Mouse (Mus musculus) limb, embryonic 12.5 days (tissue): ENCODE measurements around the gene Med23. TPM values are rescaled to one million over a fixed set of nuclear protein-coding genes. Genes with fewer than 3 reads are reported as not detected.

Experiments
- ATAC-seq: fragments of 200-750 bp; cut with Nextera tagmentation; 2 replicates; pipeline ENCODE4 v1.8.0; 2017; ENCODE audit warnings: low read depth, moderate TSS enrichment; ENCODE audit not compliant: insufficient number of reproducible peaks, insufficient read depth, low FRiP score, low TSS enrichment
- H3K27ac ChIP-seq: fragments of 300-500 bp; sonication (generic); 2 replicates; pipeline ENCODE4 v1.5.1; 2016; ENCODE audit warnings: mild to moderate bottlenecking, moderate library complexity
- H3K27me3 ChIP-seq: fragments of 300-500 bp; sonication (generic); 2 replicates; pipeline ENCODE4 v1.6.1; 2016; ENCODE audit warnings: mild to moderate bottlenecking, moderate library complexity
- H3K36me3 ChIP-seq: fragments of 300-500 bp; sonication (generic); 2 replicates; pipeline ENCODE4 v1.6.1; 2016; ENCODE audit warnings: mild to moderate bottlenecking, moderate library complexity
- H3K4me1 ChIP-seq: fragments of 300-500 bp; sonication (generic); replicated peaks from 2 replicates; pipeline ENCODE4 v1.6.1; 2016
- H3K4me2 ChIP-seq: fragments of 300-500 bp; sonication (generic); 2 replicates; pipeline ENCODE4 v1.6.1; 2016; ENCODE audit warnings: mild to moderate bottlenecking, moderate library complexity
- H3K4me3 ChIP-seq: fragments of 300-500 bp; sonication (generic); replicated peaks from 2 replicates; pipeline ENCODE4 v1.5.1; 2016; ENCODE audit warnings: mild to moderate bottlenecking
- H3K9ac ChIP-seq: fragments of 300-500 bp; sonication (generic); replicated peaks from 2 replicates; pipeline ENCODE4 v1.6.1; 2016; ENCODE audit warnings: mild to moderate bottlenecking, moderate library complexity
- H3K9me3 ChIP-seq: fragments of 300-500 bp; sonication (generic); 2 replicates; pipeline ENCODE4 v1.6.1; 2016; ENCODE audit warnings: mild to moderate bottlenecking, moderate library complexity
- WGBS: fragments of 180-500 bp; shearing (Covaris S2); methylation state at CpG from one replicate; pipeline ENCODE4 v1.1.7; 2016; 5-methylcytosine and 5-hydroxymethylcytosine counted together
- polyA plus RNA-seq: library from polyadenylated mRNA; unstranded; fragments of >200 nt; fragmentation: Nextera tagmentation; extraction: Ambion mirVana; gene quantifications from 2 replicates; pipeline ENCODE4 v1.2.1, GENCODE M21; 2016

The Med23 gene
- polyA plus RNA-seq = 35.6 and 35.7 TPM in 2 replicates

DNA sequence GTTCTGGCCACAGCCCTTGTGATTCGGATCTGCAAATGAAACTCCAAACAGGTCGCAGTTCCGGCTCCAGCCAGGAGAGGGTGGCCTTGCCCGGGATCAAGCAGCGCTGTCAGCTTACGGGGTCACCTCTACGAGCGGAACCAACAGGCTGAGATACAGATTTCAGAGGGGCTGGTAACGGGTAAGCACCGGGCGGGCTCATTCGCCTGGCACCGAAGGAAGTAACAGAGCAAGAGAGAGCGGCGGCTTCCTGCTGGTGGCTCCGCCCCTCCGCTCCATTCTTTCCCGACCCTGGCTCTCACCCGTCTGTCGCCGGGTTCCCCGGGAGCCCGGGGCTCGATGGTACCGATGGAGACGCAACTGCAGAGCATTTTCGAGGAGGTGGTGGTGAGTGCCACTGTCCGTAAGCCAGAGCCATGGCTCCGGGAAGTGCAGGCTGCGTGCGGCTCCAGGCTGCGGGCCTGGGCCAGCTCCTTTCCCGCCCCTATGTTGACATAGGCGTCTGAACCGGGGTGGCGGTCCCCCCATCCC is at the start of gene Med23:
Gene Med23 (plus strand): TSS at position 227 of the 531 bp plus-strand sequence.
- H3K4me3 ChIP-seq = peak within 1 kb of the TSS; percentile 87
- peak within 1 kb of the TSS; percentile 65 for H3K4me2 ChIP-seq
- H3K9ac ChIP-seq = peak within 1 kb of the TSS; percentile 84
- peak within 1 kb of the TSS; percentile 45; the same call in 1 of the 2 replicates for H3K27ac ChIP-seq
- no peaks in the 10 kb centered on the region for H3K9me3 ChIP-seq
- H3K4me1 ChIP-seq = no peaks in the 10 kb centered on the region
- no peaks in the 10 kb centered on the region for H3K27me3 ChIP-seq
- under 1% methylated on average over 36 of the region's 36 CpGs for WGBS
- peaks cover 36% of the 10 kb centered on the region for H3K36me3 ChIP-seq
- ATAC-seq = peak; percentile 98

DNA sequence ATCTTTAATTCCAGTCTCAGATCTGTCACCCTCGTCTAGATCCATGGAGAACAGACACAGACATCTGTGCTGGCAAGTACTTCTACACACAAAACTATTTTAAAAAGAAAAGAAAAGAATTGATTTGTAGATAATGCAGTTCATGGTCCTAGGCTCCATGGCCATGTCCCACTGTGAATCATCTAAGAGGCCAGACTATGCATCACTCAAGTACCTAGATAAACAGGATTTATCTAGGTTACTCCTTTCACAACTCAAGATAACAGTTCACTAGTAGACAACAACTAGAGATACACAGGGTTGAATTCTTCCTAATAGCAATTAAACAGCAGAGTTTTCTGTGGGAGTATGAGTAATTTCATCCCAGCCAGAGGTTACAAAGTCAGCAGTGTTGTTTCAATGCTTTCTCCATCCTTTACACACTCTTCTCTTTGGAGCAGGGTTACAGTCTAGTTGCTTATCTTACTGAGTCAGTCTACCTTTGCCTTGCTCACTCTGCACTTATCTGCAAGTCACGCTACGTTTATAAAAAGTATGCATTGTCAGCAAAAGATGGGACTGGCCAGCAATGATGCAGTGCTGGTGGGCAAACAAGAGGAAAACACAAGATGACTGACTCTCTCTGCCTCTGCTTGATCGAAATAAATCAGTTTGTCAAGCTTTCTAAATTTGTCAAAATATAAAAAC is 47.7 kb upstream of the Med23 start:
- Histone ChIP-seq H3K4me3 (no peak overlapping the region), H3K9ac (no peak overlapping the region), H3K27me3 (no peaks in the 10 kb centered on the region), H3K4me1 (peaks cover 9% of the 10 kb centered on the region), H3K27ac (no peak overlapping the region), H3K9me3 (no peaks in the 10 kb centered on the region), H3K36me3 (no peaks in the 10 kb centered on the region), H3K4me2 (no peak overlapping the region)
- 87% methylated on average over 4 of the region's 4 CpGs for WGBS
- no peak for ATAC-seq

DNA sequence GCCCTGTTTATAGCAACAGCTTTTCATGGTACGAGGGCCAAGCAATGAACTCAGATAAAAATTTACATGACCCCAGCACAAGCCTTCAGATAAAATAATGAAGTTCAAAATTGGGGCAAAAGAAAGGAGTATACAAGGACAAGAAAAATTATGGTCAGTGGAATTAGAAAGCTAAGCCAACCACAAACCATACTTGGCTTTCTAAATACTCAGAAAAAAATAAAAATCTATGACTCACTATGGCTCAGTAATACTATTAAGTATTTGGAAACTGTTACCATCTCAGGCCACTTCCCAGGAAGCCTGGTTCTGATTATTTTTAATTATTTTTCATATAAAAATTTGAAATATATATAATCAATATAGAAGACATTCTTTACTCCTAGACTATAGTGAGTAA is 46.9 kb upstream of the Med23 start:
- no peak for ATAC-seq
- no peak overlapping the region for H3K9ac ChIP-seq
- 50% methylated on average over 1 of the region's 1 CpGs for WGBS

DNA sequence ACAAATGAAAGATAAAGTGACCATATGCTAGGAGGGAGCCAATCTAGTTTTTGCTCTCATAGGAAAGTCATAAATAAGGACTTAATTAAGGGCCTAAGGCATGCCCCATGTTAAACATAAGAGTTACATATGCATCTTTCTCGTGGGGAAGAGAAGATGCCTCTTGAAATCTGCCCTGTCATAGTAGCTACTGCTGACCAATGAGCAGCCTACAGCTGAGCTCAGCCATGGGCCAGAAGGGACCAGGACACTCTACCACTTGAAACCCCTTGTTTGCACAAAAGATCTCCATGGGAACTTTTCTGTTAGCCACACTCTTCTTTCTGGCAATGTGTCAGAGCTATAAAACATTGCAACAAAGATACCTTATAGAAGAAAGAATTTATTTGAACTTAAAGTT is 46.5 kb upstream of the Med23 start:
- H3K9ac ChIP-seq = no peak overlapping the region
- peaks cover 9% of the 10 kb centered on the region for H3K4me1 ChIP-seq
- H3K27ac ChIP-seq = peak overlapping the region; percentile 41; the same call in 1 of the 2 replicates
- H3K4me2 ChIP-seq = no peak overlapping the region
- WGBS = 47% methylated on average over 1 of the region's 1 CpGs
- no peaks in the 10 kb centered on the region for H3K9me3 ChIP-seq
- H3K27me3 ChIP-seq = no peaks in the 10 kb centered on the region
- no peak overlapping the region for H3K4me3 ChIP-seq
- no peaks in the 10 kb centered on the region for H3K36me3 ChIP-seq
- peak; percentile 68; the same call in 1 of the 2 replicates for ATAC-seq

More for the DNA sequence above, 46.9 kb upstream of the Med23 start:
- no peaks in the 10 kb centered on the region for H3K27me3 ChIP-seq
- no peaks in the 10 kb centered on the region for H3K9me3 ChIP-seq
- no peak overlapping the region for H3K4me3 ChIP-seq
- H3K4me2 ChIP-seq = no peak overlapping the region
- peaks cover 9% of the 10 kb centered on the region for H3K4me1 ChIP-seq
- H3K27ac ChIP-seq = no peak overlapping the region
- H3K36me3 ChIP-seq = no peaks in the 10 kb centered on the region

DNA sequence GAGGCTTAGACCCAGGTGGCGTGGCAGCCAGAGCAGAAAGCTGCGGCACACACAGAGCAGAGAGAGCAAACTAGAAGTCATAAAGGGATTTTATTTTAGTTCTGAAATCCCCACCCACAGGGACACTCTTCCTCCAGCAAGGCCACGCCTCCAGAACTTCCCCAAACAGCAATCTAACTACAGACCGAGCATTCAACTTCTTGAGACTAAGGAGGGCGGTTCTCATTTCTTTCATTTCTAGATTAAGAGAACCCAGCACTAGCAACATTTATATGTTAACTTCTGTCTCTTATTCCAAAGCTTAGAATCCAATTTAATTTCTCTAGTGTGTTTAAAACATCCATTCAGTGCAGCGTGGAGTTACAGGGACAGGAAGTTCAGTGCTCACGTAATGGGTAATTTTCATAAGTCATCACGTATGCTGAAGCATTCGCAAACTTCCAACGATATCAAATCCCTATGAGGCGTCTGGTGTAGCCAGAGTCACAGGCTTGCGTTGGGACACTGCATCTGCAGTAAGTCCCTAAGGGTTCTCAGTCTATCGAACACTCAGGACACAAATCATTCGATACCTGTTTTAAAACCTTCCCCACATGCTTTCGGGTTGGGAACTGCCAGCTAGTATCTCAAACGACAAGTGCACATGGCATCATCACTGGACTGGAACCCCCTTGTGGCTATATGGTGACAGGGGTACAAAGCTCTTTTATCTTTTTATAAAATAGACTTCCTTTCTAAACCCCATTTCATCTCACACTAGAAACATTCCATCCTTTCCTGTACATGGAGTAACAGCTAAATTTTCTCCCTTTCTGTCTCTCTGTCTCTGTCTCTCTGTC is 45.9 kb upstream of the Med23 start:
- Histone ChIP-seq H3K27ac (0 out of 2 replicates have a peak overlapping the region, but pooled peaks have one; percentile 41), H3K36me3 (no peaks in the 10 kb centered on the region), H3K4me3 (no peak overlapping the region), H3K27me3 (no peaks in the 10 kb centered on the region), H3K9ac (no peak overlapping the region), H3K9me3 (no peaks in the 10 kb centered on the region), H3K4me1 (peaks cover 9% of the 10 kb centered on the region), H3K4me2 (no peak overlapping the region)
- ATAC-seq = no peak
- 67% methylated on average over 16 of the region's 16 CpGs for WGBS

DNA sequence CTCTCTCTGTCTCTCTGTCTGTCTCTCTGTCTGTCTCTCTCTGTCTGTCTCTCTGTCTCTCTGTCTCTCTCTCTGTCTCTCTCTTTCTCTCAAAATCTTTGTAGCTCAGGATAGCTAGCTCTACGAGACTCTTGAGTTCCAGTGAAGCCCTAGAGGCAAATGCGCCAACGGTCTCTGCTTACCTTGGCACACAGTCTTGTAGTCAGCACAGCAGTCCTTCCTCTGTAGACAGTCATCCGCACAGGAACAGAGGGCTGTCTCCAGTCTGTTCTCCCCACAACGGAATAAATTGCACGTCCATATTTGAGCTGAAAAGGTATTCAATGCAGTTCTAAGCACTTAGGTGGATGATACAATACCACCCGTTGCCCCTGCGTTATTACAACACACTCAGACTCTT is 45.2 kb upstream of the Med23 start:
- H3K4me2 ChIP-seq = no peak overlapping the region
- no peak overlapping the region for H3K9ac ChIP-seq
- H3K27ac ChIP-seq = no peak overlapping the region
- no peaks in the 10 kb centered on the region for H3K36me3 ChIP-seq
- H3K4me1 ChIP-seq = peaks cover 9% of the 10 kb centered on the region
- H3K9me3 ChIP-seq = no peaks in the 10 kb centered on the region
- H3K4me3 ChIP-seq = no peak overlapping the region
- 90% methylated on average over 8 of the region's 8 CpGs for WGBS
- no peaks in the 10 kb centered on the region for H3K27me3 ChIP-seq
- ATAC-seq = no peak

DNA sequence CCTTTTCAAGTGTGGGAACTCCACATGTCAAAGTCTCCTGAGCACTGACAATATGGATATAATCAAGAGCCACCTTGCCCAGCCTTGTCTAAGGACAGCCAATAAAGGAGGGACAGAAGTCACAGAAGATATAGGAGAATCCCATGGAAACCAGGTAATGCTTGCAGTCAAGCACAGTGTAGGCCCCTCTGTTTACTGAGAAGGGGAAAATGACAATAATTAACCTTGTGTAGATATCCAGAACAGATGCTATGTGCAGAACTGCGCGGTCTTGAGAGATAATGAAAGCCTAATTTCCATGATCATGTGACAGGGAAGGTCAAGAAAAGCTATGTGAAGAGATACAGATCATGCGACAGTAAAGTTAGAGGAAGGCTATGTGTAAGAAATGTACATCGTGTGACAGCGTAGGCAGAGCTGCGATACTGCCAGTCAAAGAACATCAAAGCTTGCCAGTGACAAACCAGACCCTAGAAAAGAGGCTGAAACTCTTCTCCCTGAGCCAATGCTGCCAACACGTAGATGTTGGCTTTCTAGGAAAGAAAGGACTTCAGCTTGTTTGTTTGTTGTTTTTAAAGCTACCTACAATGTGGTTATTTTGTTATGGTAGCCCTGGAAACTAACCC is 44.2 kb upstream of the Med23 start:
- no peak overlapping the region for H3K9ac ChIP-seq
- H3K4me2 ChIP-seq = no peak overlapping the region
- H3K9me3 ChIP-seq = no peaks in the 10 kb centered on the region
- no peaks in the 10 kb centered on the region for H3K36me3 ChIP-seq
- H3K27ac ChIP-seq = no peak overlapping the region
- WGBS = 91% methylated on average over 7 of the region's 7 CpGs
- no peak overlapping the region for H3K4me3 ChIP-seq
- peaks cover 9% of the 10 kb centered on the region for H3K4me1 ChIP-seq
- ATAC-seq = no peak
- no peaks in the 10 kb centered on the region for H3K27me3 ChIP-seq

DNA sequence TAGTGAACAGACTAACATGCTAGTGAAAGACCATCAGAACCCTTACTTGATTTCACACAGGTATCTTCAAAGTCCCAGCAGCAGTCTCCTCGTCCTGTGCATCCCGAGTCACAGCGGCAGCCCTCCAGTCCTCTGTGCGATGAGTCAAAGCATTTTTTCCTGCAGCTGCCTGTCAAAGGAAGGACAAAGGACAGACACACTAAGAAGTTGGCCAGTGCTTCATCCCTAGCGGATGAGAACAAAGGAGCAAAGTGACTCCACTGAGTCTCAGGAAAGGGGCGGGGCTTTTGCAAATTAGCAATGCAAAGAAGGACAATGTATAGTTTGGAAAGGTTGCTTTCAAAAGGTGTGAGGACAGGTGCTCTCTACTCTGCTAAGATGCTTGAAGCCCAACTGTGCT is 43.7 kb upstream of the Med23 start:
- Histone ChIP-seq H3K36me3 (no peaks in the 10 kb centered on the region), H3K4me1 (peaks cover 9% of the 10 kb centered on the region), H3K4me3 (no peak overlapping the region), H3K27me3 (no peaks in the 10 kb centered on the region), H3K9me3 (no peaks in the 10 kb centered on the region), H3K27ac (no peak overlapping the region), H3K4me2 (no peak overlapping the region), H3K9ac (no peak overlapping the region)
- 59% methylated on average over 6 of the region's 6 CpGs for WGBS
- ATAC-seq = no peak

DNA sequence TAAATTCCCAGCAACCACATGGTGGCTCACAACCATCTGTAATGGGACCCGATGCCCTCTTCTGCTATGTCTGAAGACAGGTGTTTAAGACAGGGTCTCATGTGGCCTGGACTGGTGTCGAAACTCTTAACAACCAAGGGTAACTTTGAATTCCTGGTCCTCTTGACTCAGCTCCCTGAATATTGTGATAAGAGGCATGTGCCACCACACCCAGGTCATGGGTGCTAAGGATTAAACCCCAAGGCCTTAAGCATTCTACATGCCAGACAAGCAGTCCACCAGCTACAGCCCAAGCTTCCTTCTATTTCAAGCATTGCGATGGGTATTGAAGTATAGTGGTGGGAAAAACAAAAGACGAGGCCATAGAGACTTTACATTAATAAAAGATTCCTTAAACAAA is 41.6 kb upstream of the Med23 start:
- Histone ChIP-seq H3K4me3 (no peak overlapping the region), H3K27ac (no peak overlapping the region), H3K4me2 (no peak overlapping the region), H3K9me3 (no peaks in the 10 kb centered on the region), H3K9ac (no peak overlapping the region), H3K27me3 (no peaks in the 10 kb centered on the region), H3K36me3 (no peaks in the 10 kb centered on the region), H3K4me1 (peaks cover 9% of the 10 kb centered on the region)
- 89% methylated on average over 4 of the region's 4 CpGs for WGBS
- no peak for ATAC-seq

DNA sequence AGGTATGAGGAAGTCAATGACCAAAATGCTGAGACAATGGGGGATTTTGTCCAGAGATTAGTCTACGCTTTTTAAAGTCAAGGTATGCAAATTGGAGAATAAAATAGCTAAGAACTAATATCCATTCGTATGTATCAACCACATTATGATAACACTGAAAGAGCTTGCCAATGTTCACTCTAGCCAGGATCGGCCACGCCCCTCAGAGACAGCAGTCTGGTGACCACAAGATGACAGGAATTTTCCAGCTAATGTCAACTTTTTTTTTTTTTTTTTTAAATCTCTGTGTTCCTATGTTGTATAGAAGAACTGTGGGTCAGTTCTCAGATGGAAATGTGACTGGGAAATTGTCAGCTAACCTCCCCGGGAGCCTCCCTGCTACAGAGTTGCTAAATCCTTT is 39.3 kb upstream of the Med23 start:
- Histone ChIP-seq H3K9ac (no peak overlapping the region), H3K4me1 (peaks cover 11% of the 10 kb centered on the region), H3K9me3 (no peaks in the 10 kb centered on the region), H3K27ac (no peak overlapping the region), H3K36me3 (no peaks in the 10 kb centered on the region), H3K27me3 (no peaks in the 10 kb centered on the region), H3K4me2 (no peak overlapping the region), H3K4me3 (no peak overlapping the region)
- 90% methylated on average over 5 of the region's 5 CpGs for WGBS
- ATAC-seq = no peak
